Mouse (Mus musculus): Measurements from ENCODE around the gene Poldip3.

Poldip3 gene

DNA sequence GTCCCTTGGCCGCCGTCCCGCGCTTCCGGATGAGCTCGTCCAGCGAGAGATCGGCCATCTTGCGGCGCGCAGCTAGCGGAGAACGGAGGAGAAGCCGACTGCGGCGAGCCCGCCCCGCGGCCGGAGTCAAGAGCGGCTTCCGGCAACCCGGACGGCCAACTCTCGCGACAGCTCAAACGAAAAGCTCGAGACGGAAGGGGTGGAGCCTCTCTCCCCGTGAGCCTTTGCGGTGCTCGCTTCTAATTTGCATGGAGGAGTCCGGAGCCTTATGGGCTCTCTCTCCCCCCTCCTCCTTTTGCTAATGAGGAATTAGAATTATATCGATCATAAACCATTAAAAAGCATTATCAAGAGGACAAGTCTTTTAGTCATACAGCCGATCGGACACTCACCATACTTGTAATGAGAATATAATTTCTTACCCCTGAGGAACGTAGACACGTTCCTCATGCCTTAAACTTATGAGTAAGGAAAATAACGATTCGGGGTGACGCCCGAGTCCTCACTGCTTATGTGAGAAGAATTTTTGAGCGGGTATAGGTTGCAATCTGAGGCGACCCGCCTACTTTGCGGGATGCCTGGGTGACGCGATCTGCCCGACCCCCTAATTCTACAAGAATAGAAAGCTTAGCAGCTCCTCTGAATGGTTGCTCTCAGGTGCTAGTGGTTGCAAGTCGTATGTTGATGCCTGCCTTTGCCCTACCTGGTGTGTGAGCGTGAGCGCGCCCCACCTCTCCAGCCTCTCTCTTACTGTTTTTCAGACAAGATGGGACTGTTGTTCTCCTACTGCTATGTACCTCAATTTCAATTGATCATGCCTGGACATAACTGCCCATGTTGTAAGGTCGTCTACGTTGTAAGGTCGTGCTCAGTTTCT, at the start of gene Poldip3:
Gene Poldip3 (minus strand): TSS at position 189 of the 877 bp plus-strand sequence.
- DNase-seq (ENCODE audit: low read depth): peak; percentile 100

DNA sequence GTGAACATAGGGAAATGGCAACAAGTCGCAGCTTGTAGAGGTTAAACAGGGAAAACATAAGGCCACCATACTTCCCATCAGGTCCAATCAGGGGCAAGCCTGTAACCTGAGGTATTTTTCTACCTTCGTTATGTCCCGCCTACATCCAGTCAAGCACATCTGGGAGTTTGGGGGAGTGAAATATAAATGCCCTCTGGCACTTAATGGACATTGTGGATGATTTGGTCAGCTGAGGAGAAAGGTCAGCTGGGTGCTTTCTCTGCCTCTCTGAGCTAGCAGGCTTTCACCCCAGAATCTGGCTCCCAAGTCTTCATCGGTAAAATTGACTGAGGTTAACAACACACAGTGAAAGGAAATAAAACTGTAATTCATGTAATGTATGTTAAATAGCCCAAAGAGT, 44.2 kb upstream of the Poldip3 start:
- DNase-seq (ENCODE audit: low read depth): no peak

DNA sequence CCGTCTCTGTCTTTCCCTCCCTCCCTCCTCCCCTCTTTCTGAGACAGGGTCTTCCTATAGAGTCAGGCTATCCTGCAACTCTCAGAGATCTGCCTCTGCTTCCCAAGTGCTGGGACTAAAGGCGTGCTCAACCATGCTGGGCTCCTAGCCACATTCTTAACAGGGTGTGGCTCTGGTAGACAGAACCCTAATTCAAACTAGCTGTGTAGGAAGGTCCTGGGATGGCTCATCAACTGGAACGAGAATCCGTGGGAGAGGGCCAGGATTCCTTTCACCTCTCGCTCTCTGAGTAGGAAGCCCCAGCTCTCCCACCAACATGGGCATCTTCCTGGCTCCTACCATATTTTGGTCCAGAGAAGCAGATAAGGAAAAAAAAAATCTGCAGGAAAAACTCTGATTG, 33.2 kb upstream of the Poldip3 start:
- DNase-seq (ENCODE audit: low read depth): no peak

DNA sequence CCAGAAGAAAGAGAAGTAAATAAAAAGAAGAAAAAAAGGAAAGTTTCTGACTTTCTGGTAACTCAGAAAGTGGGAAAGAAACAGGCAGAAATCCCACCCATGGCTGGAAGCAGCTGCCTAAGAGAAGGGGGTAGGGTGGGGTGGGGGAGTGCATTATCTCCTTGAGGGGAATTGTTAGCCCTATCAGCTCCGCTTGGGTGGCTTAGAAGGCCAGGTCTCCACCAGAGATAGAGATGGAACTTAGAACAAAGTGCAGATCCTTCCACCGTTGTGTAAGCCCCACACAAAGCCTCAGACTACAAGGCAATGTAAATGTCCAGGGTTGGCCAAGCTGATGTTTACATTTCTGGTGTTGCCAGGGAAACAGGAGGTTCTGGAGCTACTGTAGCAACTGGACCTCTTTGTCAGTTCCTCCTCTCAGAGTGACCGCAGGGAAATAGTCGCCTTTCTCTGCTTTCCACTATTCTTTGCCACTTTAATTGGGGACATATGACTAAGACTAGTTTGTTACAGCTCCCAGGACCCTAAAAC, 32.7 kb upstream of the Poldip3 start:
- no peak for DNase-seq (ENCODE audit: low read depth)

DNA sequence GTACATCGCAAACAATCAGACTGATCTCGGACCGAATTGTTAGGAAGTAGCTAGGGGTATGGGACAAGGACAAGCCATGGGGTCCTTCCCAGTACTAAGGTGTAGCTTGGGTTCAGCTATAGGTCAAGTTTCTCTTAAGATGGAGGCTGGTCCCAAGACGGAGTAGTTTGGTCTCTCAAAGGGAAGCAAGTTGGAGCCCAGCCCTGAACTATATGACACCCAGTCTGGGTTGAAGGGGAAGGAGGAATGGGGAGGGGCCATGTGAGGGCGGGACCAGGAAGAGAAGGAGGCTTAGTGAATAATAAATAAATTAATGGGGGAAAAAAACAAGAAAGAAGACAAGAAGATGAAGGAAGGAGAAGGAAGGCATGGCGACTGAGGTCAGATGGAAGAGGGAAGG, 30.8 kb upstream of the Poldip3 start:
- no peak for DNase-seq (ENCODE audit: low read depth)

DNA sequence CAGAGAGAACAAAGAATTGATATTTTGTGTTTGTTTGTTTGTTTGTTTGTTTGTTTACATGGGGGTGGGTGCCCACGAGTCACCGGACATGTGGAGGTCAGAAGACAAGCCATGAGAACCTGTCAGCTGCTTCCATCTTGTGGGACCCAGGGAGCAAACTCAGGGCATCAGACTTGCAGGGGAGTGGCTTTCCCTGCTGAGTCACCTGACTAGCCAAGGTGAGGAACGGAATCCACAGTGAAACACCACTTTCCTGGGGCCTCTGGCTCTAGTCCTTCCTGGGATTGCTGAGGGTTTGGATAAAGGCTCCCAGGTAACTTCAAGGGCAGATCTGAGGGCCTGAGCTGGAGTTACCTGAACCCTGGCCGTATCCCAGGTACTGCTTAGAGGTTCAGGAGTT, 27.5 kb upstream of the Poldip3 start:
- DNase-seq (ENCODE audit: low read depth): no peak

DNA sequence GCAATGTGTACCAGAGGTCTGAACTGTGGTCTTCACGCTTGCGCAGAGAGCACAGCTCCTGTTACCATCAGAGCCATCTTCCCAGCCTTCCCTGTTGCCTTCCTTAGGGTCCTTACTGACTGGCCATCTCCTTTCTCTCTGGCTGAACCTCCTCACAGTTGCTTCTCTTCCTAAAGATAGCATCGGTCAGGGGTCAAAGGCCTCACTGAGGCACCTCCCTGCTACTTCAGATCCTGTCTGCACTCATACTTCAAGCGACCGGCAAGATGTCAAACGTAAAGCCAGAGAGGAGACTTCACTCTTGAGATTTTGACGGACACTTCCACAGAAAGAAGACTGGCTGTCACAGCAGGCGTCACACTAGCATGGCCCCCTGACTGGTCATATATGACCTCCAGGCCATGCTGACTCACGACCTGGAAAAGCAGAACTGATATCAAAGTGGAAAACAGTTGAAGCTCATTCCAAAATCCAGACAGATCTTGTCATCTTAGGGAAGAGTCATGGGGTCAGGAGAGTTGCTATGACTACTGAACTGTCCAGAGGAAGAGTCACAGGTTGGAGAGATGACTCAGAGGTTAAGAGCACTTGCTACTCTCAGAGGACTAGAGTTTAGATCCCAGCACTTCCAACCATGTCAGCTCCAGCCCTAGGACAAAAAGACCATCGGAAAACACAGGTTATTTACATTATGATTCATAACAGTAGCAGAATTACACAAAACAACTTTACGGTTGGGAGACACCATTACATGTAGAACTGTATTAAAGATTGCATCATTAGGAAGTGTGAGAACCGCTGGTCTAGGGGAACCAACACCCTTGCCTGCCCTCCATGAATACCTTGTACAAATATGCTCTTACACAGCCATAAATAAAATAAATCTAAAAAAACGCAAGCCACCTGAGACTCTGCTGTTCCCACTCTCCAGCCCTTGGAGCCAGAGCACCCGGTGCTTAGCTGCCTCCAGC, 25.0 kb upstream of the Poldip3 start:
- no peak for DNase-seq (ENCODE audit: low read depth)

DNA sequence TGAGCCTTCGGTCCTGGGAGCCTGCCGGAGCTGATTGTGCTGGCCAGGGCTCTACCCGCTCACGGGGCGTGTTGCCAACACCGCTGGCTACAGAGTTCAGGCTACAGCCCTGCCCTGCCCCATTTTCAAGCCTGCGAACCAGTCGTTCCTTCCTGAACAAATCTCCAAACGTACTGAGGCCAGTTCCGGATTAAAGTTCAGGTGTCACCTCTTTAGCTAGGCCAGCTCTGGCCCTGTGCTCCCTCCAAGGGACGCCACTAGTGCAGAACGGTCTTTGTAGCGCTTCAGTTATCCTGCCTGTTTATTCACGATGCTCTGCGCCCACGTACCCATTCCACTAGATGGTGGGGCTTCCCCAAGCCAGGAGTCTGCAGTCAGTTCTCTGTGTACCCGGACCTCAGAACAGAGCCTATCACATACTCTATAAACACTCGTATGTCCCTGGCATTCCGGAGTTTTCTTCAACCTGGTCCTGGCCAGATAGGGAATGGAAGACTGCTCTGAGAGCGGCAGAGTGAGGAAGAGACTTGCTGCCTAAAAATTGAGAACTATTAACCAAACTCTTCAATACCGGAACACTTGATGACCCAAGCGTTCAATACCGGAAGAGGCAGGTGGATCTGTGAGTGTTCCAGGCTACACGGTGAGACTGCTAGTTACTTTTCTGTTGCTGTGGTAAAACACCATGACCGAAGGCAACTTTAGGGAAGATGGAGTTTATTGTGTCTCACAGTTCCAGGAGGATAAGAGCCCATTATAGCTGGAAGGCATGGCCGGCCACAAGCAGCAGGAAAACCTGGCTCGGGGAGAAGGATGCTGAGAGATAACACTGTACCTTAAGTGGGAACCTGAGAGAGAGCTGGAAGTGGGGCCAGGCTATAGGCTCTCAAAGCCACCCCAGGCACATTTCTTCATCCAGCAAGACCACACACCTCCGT, 23.6 kb upstream of the Poldip3 start, which contains the start of gene Cyb5r3:
Gene Cyb5r3 (minus strand): TSS at position 101 of the 938 bp plus-strand sequence.
- DNase-seq (ENCODE audit: low read depth): no peak

DNA sequence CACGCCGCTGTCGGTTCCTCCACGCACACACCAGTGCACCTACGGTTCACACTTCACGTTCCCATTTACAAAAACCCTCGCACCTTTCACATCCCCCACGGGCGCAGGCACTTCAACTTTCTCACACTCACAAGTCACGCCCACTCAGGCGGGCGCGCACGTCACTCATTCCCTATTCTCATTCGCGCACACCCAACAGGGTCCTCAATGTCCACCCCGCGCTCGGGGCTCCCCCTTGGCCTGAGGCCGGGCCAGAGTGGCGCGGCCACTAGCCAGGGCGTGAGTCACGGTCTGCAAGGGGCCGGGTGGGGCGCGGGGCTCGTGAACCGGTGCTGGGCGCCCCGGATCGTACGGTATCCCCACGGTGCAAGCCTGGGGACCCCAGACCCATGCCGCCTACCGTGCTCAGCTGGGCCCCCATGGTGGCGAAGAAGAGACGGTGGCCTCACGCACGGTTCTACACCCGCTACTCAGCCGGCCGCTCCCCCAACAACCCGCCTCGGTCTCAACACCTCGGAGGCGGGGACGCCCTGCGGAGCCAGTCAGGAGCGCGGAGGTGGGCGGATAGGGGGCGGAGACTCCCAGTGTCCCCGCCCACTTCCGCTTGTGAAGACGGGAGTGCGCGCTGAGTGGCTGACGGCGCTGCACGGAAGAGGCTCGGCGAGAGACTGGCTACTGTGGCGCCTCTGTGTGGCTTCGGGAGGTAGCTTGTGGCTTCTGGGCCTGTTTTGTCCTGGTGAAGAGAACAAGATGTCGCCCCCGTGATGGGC, 22.7 kb upstream of the Poldip3 start:
- DNase-seq (ENCODE audit: low read depth): peak; percentile 99

DNA sequence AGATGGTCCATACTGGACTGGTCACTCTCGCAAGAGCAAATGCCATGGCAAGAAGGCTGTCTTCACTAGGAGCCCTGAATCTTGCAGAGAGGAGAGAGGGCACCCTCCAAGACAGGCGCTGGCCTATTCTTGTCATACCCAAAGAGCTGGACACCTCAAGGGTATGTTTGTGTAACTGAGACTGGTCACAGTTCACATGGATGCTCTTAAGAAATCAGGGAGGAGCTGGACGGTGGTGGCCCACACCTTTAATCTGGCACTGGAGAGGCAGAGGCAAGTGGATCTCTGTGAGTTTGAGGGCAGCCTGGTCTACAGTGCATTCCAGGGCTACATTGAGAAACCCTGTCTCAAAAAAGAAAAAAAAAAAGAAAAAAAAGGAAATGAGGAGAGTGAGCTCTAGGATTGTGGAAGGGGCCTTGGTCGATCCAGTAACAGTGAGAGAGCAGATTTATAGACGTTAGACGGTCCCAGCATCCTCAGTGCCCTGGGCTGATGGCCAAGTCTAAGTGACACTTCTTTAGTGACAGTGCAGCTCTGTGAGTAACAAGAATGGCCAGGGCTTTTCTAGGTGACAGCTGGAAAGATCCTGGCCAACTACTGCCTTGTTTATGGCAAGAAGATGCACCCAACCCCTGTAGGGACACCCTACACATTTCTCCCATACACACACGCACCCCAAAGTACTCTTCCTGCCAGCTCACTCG, 21.9 kb upstream of the Poldip3 start:
- no peak for DNase-seq (ENCODE audit: low read depth)

DNA sequence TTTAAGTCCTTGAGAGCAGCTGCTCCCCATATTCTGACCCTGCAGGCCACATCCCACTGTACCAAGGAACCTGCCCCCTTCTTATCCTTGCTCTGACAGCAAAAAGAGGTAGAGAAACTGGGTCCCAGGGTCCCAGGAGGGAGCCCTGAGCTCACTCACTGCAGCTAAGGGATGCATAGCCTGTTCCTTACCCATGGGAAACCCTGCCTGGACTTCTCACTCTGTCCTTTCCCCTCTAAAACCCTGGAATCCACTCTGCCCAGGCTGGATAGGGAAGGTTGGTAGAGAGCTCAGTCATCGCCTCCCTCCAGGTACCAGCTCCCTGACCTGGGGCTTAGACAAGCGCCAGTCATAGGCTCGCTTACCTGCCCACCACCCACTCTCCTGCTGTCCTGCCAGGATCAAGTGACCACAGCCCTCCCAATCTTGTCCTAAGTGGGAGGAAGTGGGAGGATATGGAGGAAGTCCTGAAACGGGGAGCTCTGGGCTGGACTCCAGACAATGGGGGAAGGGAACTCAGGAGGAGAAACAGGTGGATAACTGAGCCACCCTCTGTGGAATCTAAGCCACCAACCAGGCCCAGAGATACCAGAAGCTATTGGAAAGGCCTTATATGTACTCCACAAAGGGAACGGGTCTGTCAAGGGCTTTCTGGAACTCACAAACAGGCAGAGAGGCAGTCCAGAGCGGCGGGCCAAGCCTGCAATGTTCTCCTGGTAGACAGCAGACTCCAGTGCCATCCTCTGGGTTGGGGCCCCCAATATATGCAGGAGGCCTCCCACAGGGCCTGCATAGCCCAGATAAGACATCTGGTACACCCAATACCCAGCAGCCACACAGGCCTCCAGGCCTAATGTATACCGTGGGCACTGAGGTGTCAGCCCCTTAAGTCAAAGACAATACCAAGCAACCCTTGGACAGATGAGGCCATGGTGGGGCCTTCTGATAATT, 20.9 kb upstream of the Poldip3 start:
- no peak for DNase-seq (ENCODE audit: low read depth)

DNA sequence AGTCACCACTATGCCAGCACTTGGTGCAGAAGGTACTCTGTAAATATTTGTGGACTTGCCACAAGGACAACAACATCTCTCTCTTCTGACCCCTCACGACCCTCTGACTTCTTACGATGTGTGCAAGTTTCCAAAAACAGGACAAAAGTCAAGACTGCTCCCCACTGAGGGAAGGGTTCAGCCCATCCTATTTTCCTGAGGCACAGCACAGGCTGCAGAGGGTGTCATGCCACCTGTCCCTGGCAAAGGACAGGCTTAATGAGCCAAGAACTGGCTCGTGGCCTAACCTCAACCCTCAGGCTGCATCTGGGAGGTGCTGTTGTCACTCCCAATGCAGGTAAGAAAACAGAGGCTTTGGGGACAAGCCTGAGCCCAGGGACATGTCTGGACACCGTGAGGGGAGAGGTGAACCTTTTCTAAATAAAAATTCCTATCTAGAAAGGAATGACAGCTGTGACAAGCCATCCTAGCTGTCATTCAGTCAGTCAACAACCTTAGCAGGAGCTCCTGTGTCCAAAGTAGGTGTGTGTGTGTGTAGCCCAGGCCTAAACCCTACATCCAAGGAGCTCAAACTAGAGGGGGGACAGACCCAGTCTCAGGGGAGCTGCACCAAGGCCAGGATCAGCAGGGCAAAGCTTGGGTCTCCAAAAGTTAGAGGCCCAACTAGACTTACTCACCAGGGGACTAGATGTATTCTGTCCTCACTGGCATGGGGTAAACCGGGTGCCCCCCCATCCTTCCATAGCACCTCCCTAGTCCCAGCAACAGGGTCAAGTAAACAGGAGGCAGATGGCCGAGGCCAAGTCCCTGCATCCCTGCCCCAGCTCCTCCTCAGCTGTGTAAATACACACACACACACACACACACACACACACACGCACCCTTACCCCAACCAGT, 19.9 kb upstream of the Poldip3 start:
- DNase-seq (ENCODE audit: low read depth): no peak

DNA sequence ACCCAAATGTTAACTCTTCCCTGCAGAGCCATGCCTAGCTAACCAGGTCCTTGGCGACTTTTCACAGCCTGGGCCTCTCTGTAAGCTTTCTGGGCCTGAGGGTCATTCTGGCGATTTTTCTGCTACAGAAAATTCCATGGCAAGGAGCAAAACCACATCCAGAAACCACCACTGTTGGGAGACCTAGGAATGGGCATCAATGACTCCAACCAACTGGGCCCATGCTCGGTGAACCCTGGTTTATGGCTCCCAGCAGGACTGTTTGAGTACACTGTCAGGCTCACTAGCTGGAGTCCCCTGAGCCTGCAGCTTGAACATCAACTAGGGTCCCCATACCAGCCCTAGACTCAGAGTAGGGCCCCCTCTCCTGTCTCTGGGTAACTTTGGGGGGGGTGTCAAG, 19.1 kb upstream of the Poldip3 start:
- no peak for DNase-seq (ENCODE audit: low read depth)

DNA sequence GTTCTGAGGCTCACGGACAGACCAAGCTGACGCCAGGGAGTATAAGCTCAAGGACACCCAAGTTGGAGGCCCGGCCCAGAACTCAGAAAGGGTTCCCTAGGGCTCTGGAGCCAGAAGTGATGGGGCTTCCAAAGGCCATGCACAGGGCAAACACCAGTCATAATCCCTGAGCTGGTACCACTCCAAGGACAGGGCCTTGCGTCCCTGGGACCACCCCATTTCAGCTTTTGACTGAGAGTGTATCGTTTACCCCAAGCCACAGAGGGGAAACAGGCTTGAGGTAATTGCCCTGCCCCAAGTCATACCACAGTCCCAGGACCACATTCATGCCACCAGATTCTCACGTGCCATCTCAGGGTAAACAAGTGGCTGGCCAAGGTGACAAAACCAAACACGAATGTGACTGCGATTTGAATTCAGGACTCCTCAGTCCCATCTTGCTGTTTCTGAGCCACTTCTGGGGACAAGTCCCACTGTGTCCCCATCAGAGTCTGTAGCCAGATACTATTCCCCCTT, 18.4 kb upstream of the Poldip3 start:
- DNase-seq (ENCODE audit: low read depth): no peak

DNA sequence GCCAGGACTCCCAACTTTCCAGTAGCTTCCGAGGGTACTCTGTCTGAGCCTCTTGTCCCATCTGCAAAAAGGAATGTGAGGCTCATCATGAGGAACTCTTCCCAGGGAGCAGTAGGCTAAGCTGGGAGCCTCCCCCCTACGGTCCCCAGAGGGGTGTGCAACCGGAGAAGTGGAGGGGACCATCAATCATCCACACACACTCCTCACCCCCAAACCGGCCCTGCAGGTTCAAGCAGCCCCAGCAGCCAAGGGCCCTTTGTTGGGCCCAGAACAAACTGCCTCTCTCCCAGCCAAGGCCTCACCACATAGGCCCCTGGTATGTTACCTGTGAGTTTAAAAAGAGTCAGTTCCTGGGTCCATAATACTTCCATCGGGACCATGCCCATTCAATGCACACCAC, 17.9 kb upstream of the Poldip3 start:
- no peak for DNase-seq (ENCODE audit: low read depth)

DNA sequence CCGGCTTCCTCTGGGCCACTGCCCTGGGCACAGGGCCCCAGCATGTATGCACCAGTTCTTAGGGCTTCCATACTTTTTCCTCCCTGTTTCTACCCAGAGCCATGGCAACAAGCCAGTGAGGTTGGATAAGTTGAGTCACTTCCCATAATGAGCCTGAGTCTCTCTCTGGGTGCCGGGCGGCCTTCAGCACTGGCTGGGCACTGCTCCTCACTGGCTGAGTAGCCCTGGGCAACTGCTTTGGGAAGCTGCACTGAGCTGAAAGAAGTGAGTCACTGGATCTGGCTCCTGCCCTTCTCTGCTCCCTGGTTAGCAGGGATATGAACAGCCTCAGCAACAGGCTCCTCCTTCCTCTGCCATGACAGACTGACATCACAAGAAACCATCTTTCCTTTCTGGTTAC, 17.5 kb upstream of the Poldip3 start:
- no peak for DNase-seq (ENCODE audit: low read depth)

DNA sequence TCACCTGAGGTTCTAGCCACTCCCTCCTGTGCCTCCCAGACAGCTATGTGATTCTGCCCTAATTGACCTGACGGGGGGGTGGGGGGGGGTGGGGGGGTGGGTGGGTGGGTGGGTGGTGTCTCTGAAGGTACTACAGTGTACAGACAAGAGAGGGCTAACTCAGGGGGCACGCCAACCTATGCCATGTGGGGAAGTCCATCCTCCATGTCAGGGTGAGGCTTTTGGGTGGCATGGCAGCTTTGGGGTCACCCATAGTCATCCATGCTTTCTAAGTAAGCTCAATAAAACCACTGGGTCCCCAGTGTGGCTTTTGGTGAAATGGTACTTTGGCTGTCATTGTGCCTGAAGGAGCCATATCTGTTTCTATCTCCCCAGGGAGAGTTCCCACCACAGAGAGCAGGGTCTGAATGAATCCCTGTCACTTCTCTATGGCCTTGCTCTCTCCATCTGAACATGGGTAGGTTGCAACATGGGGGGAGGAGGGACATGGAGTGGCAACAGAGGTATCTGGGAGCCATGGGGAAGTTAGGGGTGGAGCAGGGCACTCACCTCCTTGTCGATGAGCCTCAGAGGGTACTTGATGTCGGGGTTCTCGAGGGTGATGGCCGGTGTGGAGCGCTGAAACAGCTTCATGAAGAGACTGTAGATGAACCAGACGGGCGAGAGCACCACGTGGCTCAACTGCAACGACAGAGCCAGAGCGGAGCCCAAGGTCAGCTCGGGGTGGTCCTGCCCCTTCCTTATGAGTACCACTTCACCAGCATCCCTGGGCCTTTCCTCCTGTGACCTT, 16.5 kb upstream of the Poldip3 start:
- DNase-seq (ENCODE audit: low read depth): no peak
